Mouse (Mus musculus) limb, embryonic 13.5 days (tissue): ENCODE measurements at regions not wholly inside any gene's neighbourhood (a gene's known extent, or its start where the extent isn't known, plus 50 kb on each side); places are given as distances from the start of the nearest gene placed in this dataset.
"Not testable (repeated sequence)": the region's sequence is repeated elsewhere in the genome, so short reads cannot be mapped to it uniquely, and the experiment has no call there.

Experiments used
- ATAC-seq: fragments of 200-750 bp; cut with Nextera tagmentation; 2 replicates; pipeline ENCODE4 v1.8.0; 2017; ENCODE audit warnings: low read depth, moderate number of reproducible peaks, moderate TSS enrichment; ENCODE audit not compliant: low FRiP score
- H3K27ac ChIP-seq: fragments of 300-500 bp; sonication (generic); 2 replicates; pipeline ENCODE4 v1.5.1; 2015; ENCODE audit warnings: inconsistent platforms, mild to moderate bottlenecking, moderate library complexity
- H3K27me3 ChIP-seq: fragments of 300-500 bp; sonication (generic); 2 replicates; pipeline ENCODE4 v1.6.1; 2015; ENCODE audit warnings: mild to moderate bottlenecking, inconsistent platforms
- H3K36me3 ChIP-seq: fragments of 300-500 bp; sonication (generic); 2 replicates; pipeline ENCODE4 v1.6.1; 2015; ENCODE audit warnings: inconsistent platforms, mild to moderate bottlenecking, moderate library complexity
- H3K4me1 ChIP-seq: fragments of 300-500 bp; sonication (generic); 2 replicates; pipeline ENCODE4 v1.6.1; 2015; ENCODE audit warnings: inconsistent platforms
- H3K4me2 ChIP-seq: fragments of 300-500 bp; sonication (generic); replicated peaks from 2 replicates; pipeline ENCODE4 v1.6.1; 2015; ENCODE audit warnings: inconsistent platforms, mild to moderate bottlenecking, moderate library complexity
- H3K4me3 ChIP-seq: fragments of 300-500 bp; sonication (generic); 2 replicates; pipeline ENCODE4 v1.5.1; 2015; ENCODE audit warnings: moderate library complexity, mild to moderate bottlenecking, inconsistent platforms
- H3K9ac ChIP-seq: fragments of 300-500 bp; sonication (generic); 2 replicates; pipeline ENCODE4 v1.6.1; 2015; ENCODE audit warnings: mild to moderate bottlenecking, inconsistent platforms
- H3K9me3 ChIP-seq: fragments of 300-500 bp; sonication (generic); 2 replicates; pipeline ENCODE4 v1.6.1; 2016; ENCODE audit warnings: inconsistent platforms
- WGBS: fragments of 180-500 bp; shearing (Covaris S2); methylation state at CpG from one replicate; pipeline ENCODE4 v1.1.7; 2015; 5-methylcytosine and 5-hydroxymethylcytosine counted together

DNA sequence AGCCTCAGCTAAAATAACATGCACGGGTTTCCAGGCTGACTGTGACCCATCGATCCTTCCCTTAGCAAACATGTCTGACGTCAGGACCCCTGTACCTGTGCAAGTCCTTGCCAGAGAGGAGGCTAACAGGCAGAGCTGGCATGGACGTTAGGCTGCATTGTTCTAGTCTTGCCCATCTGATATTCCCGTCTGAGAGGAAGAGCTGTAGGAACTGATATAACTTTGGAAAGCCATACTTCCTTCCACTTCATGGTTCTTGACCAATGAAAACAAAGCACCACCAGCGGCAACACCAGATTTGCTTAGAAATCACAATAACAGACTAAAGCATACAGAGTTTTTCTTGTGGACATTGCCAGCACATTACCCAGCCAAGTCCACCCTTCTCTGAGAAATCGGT lies 470.1 kb upstream of the N6amt1 start:
- no peak overlapping the region for H3K27ac ChIP-seq
- H3K9me3 ChIP-seq, result no peaks in the 10 kb centered on the region
- no peak overlapping the region for H3K4me3 ChIP-seq
- H3K27me3 ChIP-seq, result no peaks in the 10 kb centered on the region
- no peak for ATAC-seq
- H3K4me1 ChIP-seq, result 0 out of 2 replicates have a peak, but pooled peaks cover 3% of the 10 kb centered on the region
- H3K4me2 ChIP-seq, result no peak overlapping the region
- H3K36me3 ChIP-seq, result no peaks in the 10 kb centered on the region
- 81% methylated on average over 7 of the region's 7 CpGs for WGBS
- H3K9ac ChIP-seq, result no peak overlapping the region

DNA sequence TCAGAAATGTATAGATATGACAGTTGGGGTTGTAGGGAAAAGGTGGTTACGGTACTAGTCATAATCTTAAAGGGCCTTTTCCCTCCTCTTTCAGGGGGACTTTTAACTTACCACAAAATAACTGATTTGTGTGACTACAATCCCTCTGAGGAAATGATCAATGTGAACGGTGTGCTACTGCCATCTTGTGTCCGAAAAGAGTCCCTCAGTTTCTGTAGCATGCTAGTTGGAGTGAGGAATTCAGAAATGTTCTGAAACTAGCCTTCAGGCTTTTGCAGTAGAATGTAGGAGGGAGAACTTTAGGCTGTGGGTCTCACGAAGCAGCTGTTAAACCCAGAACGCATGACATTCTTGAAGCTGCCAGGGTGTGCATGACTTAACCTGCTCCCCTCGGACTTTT lies 471.5 kb upstream of the N6amt1 start:
- 0 out of 2 replicates have a peak, but pooled peaks cover 3% of the 10 kb centered on the region for H3K4me1 ChIP-seq
- no peaks in the 10 kb centered on the region for H3K36me3 ChIP-seq
- ATAC-seq, result peak; percentile 75; the same call in 1 of the 2 replicates
- no peaks in the 10 kb centered on the region for H3K9me3 ChIP-seq
- H3K9ac ChIP-seq, result no peak overlapping the region
- whole genome bisulfite sequencing, result 15% methylated on average over 6 of the region's 6 CpGs
- H3K4me2 ChIP-seq, result no peak overlapping the region
- no peak overlapping the region for H3K27ac ChIP-seq
- H3K27me3 ChIP-seq, result no peaks in the 10 kb centered on the region
- H3K4me3 ChIP-seq, result no peak overlapping the region

DNA sequence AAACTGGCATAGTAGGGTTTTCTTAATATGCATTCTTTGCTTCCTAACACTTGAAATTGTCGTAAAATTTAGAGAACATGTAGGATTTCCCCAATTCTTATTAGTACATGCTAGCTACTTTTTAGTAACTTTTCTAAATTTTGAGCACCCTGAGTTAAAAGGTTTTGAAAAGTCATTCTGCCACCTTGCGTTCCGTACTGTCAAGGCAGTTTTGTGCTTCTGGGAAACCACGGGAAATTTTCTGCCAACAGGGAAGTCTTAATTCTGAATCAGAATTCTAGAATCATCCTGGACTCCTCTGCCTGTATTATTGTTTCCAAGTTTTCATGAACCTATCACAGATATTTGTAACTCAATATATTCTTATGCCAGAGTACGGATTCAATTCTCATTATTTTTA lies 472.4 kb upstream of the N6amt1 start:
- H3K27ac ChIP-seq, result no peak overlapping the region
- no peak overlapping the region for H3K4me2 ChIP-seq
- H3K4me1 ChIP-seq, result 0 out of 2 replicates have a peak, but pooled peaks cover 3% of the 10 kb centered on the region
- WGBS, result 54% methylated on average over 5 of the region's 5 CpGs
- ATAC-seq, result no peak
- H3K27me3 ChIP-seq, result no peaks in the 10 kb centered on the region
- no peaks in the 10 kb centered on the region for H3K36me3 ChIP-seq
- no peak overlapping the region for H3K9ac ChIP-seq
- H3K9me3 ChIP-seq, result no peaks in the 10 kb centered on the region
- H3K4me3 ChIP-seq, result no peak overlapping the region

DNA sequence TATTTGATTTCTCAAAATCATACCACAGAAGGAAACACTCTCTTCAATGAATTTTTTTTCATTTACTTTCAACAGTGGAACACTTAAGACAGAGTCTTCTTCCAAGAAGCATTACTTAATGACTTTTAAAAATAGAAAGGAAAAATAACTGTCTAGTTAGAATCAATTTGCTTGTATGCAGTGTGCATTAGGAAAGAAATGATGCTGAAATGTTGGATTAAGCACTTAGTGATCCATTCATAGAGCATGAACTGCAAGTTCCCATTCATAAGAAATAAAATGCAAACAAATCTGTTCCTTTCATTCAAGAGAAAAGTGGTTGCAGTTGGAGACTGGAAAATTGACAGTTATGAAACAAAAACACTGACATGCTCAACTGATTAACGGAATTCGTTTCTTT lies 493.2 kb upstream of the N6amt1 start:
- H3K27ac ChIP-seq, result no peak overlapping the region
- WGBS, result 77% methylated on average over 2 of the region's 2 CpGs
- H3K4me2 ChIP-seq, result no peak overlapping the region
- H3K9me3 ChIP-seq, result no peaks in the 10 kb centered on the region
- no peaks in the 10 kb centered on the region for H3K36me3 ChIP-seq
- no peak overlapping the region for H3K4me3 ChIP-seq
- H3K27me3 ChIP-seq, result no peaks in the 10 kb centered on the region
- H3K9ac ChIP-seq, result no peak overlapping the region
- H3K4me1 ChIP-seq, result no peaks in the 10 kb centered on the region
- no peak for ATAC-seq

GRCm38 (mm10) chr16:86855891-86856290 lies 498.1 kb upstream of the N6amt1 start:
- ATAC-seq, result no peak
- H3K4me2 ChIP-seq, result no peak overlapping the region
- no peaks in the 10 kb centered on the region for H3K27me3 ChIP-seq
- no peaks in the 10 kb centered on the region for H3K4me1 ChIP-seq
- no peak overlapping the region for H3K4me3 ChIP-seq
- H3K9ac ChIP-seq, result no peak overlapping the region
- no peak overlapping the region for H3K27ac ChIP-seq
- WGBS, result 62% methylated on average over 2 of the region's 2 CpGs
- H3K9me3 ChIP-seq, result no peaks in the 10 kb centered on the region
- H3K36me3 ChIP-seq, result no peaks in the 10 kb centered on the region

DNA sequence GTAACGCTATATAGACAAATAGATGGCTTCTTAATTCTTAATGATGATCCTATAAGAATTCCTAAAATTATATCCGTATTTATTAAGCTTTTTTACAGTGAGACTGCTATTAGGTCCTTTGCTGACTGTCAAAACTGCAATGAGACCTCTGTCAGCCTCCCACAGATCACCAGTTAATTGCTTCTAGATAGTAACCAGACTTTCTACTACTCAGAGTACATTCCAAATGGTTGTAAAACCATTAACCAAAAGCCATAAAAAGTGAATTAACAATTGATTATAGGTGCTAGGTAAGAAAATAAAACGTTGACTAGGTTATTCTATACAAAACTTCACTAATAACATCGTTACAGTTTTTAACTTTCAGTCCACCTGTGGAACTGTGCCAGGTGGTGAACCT lies 498.7 kb upstream of the N6amt1 start:
- no peak overlapping the region for H3K4me3 ChIP-seq
- H3K9ac ChIP-seq, result no peak overlapping the region
- H3K36me3 ChIP-seq, result no peaks in the 10 kb centered on the region
- no peaks in the 10 kb centered on the region for H3K4me1 ChIP-seq
- no peak overlapping the region for H3K4me2 ChIP-seq
- H3K9me3 ChIP-seq, result no peaks in the 10 kb centered on the region
- no peak for ATAC-seq
- WGBS, result 58% methylated on average over 4 of the region's 4 CpGs
- H3K27ac ChIP-seq, result no peak overlapping the region
- no peaks in the 10 kb centered on the region for H3K27me3 ChIP-seq

- Histone ChIP-seq H3K36me3 (no peaks in the 10 kb centered on the region), H3K9me3 (no peaks in the 10 kb centered on the region)
- 70% methylated on average over 1 of the region's 1 CpGs for WGBS
These were observed 500.6 kb upstream of the N6amt1 start for GRCm38 (mm10) chr16:86853398-86853797.

DNA sequence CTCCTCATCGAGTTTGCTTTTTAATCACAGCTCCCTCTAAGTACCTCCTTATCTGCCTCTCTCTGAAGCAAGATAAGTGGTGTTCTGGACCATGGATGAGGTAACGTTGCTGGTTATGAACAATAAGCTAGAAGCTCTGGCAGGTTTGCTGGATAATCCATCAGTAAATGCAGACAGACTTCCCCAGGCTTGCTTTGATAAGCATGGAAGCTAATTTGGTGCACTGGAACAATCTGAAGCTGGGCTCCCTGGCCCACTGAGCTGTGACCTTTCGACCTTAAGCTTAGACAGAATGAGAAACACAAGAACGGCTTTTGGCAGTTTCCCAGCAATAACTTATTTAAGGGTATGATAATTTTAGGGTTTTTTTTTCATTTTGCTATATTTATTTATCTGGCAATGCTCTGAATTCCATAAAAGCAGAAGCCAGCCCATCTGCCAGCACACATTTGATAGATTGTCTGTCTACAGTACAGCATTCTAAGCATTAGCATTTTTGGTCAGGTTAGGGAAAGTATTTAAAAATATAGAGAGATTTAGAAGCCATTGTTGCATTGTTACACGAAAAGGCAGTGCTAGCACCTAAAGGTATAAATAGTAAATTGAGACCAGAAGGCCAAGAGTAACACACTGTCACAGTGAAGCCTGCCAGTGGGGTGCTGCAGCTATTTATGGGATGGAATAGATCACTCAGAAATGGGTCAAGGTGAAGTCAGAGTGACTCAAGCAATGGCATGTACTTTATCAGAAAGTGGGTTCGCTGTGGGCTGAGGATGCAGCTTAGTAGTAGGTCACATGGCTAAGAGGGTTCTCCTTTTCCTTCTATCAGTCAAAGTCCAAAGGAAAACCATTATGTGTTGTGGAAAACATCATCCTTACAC lies 515.3 kb upstream of the N6amt1 start:
- ATAC-seq, result no peak
- WGBS, result 37% methylated on average over 6 of the region's 6 CpGs

More at GRCm38 (mm10) chr16:86853398-86853797, 500.6 kb upstream of the N6amt1 start:
- Histone ChIP-seq H3K27me3 (no peaks in the 10 kb centered on the region), H3K4me3 (no peak overlapping the region), H3K4me2 (no peak overlapping the region), H3K4me1 (no peaks in the 10 kb centered on the region), H3K27ac (no peak overlapping the region), H3K9ac (no peak overlapping the region)
- no peak for ATAC-seq

GRCm38 (mm10) chr16:86827645-86828044 lies 526.3 kb upstream of the N6amt1 start:
- no peaks in the 10 kb centered on the region for H3K27me3 ChIP-seq
- H3K4me1 ChIP-seq, result 0 out of 2 replicates have a peak, but pooled peaks cover 4% of the 10 kb centered on the region
- H3K4me2 ChIP-seq, result no peak overlapping the region
- H3K4me3 ChIP-seq, result no peak overlapping the region
- H3K9me3 ChIP-seq, result no peaks in the 10 kb centered on the region
- no peak overlapping the region for H3K9ac ChIP-seq
- H3K36me3 ChIP-seq, result no peaks in the 10 kb centered on the region
- 43% methylated on average over 1 of the region's 1 CpGs for WGBS
- H3K27ac ChIP-seq, result no peak overlapping the region
- ATAC-seq, result no peak

More for the DNA sequence above, 515.3 kb upstream of the N6amt1 start:
- H3K4me3 ChIP-seq, result no peak overlapping the region
- H3K36me3 ChIP-seq, result no peaks in the 10 kb centered on the region
- H3K4me2 ChIP-seq, result no peak overlapping the region
- H3K27ac ChIP-seq, result no peak overlapping the region
- no peaks in the 10 kb centered on the region for H3K9me3 ChIP-seq
- H3K27me3 ChIP-seq, result no peaks in the 10 kb centered on the region
- H3K4me1 ChIP-seq, result 0 out of 2 replicates have a peak, but pooled peaks cover 7% of the 10 kb centered on the region
- no peak overlapping the region for H3K9ac ChIP-seq

GRCm38 (mm10) chr16:86826641-86827040 lies 527.3 kb upstream of the N6amt1 start:
- Histone ChIP-seq H3K36me3 (no peaks in the 10 kb centered on the region), H3K27me3 (no peaks in the 10 kb centered on the region), H3K4me3 (no peak overlapping the region), H3K27ac (no peak overlapping the region), H3K9me3 (no peaks in the 10 kb centered on the region), H3K4me1 (0 out of 2 replicates have a peak, but pooled peaks cover 4% of the 10 kb centered on the region), H3K4me2 (no peak overlapping the region), H3K9ac (no peak overlapping the region)
- no peak for ATAC-seq
- 56% methylated on average over 4 of the region's 4 CpGs for WGBS

DNA sequence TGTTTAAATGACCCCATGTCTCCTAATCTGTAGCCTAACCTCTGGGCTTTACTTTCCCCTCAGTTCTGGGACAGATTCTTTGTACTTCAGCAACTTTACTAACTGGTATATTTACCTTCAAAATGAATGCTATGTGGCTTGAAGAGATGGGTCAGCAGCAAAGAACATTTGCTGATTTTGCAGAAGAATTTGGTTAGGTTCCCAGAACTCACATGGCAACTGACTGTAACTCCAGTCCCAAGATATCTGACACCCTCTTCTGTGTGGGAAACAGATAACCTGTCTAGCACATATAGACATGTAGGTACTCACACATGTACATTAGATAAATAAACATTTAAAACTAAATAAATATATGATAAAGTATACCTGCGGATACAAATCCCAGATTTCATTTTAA lies 530.5 kb upstream of the N6amt1 start:
- no peak overlapping the region for H3K4me2 ChIP-seq
- no peaks in the 10 kb centered on the region for H3K36me3 ChIP-seq
- H3K9me3 ChIP-seq, result no peaks in the 10 kb centered on the region
- no peak for ATAC-seq
- no peaks in the 10 kb centered on the region for H3K27me3 ChIP-seq
- WGBS, result 89% methylated on average over 1 of the region's 1 CpGs
- H3K27ac ChIP-seq, result no peak overlapping the region
- H3K9ac ChIP-seq, result no peak overlapping the region
- H3K4me1 ChIP-seq, result 0 out of 2 replicates have a peak, but pooled peaks cover 4% of the 10 kb centered on the region
- no peak overlapping the region for H3K4me3 ChIP-seq

- no peak for ATAC-seq
- H3K27me3 ChIP-seq, result no peaks in the 10 kb centered on the region
- no peaks in the 10 kb centered on the region for H3K9me3 ChIP-seq
- no peak overlapping the region for H3K4me2 ChIP-seq
- WGBS, result 96% methylated on average over 2 of the region's 2 CpGs
- no peak overlapping the region for H3K9ac ChIP-seq
- H3K27ac ChIP-seq, result no peak overlapping the region
- H3K4me1 ChIP-seq, result peaks cover 12% of the 10 kb centered on the region
- H3K36me3 ChIP-seq, result no peaks in the 10 kb centered on the region
- no peak overlapping the region for H3K4me3 ChIP-seq
These were observed 532.4 kb upstream of the N6amt1 start for GRCm38 (mm10) chr16:86821586-86821985.

DNA sequence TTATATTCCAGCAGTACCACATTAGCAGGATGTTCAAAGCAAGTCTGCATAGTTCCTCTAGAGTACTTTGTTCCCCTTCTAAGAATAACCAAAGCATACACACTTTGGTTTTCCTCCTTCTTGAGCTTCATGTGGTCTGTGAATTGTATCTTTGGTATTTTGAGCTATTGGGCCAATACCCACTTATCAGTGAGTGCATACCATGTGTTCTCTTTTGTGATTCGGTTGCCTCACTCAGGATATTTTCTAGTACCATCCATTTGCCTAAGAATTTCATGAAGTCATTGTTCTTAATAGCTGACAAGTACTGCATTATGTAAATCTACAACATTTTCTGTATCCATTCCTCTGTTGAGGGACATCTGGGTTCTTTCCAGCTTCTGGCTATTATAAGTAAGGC lies 535.3 kb upstream of the N6amt1 start:
- H3K4me2 ChIP-seq, H3K36me3 ChIP-seq, H3K27ac ChIP-seq, H3K9ac ChIP-seq, H3K4me3 ChIP-seq, ATAC-seq, H3K9me3 ChIP-seq, H3K27me3 ChIP-seq: not testable (repeated sequence)
- peaks cover 12% of the 10 kb centered on the region for H3K4me1 ChIP-seq
- WGBS, result 82% methylated on average over 1 of the region's 1 CpGs
